Mouse (Mus musculus): ENCODE results near the gene Galk2.

Gene Galk2

DNA sequence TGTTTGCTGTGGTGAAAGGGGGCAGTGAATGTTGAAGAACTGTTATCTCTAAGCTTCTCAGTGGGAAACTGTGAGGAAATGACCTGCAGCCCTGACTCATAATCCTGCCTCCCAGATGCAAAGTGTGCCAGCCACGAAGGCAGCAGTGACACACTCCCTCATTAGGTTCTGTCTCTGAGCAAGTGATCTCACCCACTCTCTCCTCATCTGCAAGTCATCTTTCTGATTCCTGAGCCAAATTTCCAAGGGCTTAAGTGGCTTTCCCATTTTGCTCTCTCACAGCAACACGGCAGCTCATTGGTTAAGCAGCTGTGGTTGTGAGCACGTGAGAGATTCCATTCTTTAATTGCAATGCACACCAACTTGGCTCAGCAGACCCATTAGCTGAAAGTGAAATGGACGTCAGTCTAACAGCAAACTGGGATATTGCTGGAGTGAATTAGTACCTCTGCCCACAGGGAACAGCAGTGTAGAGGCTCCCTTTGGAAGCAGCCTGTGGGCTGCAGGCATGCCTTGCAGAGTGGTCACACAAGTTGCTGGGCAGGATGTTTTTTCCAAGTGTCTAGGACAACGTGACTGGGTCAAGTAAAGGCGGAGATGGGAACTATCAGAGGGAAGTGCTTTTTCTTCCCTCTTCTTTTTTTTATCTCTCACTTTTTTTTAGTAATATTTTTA, 82.3 kb downstream of the Galk2 start:
- no peak for DNase-seq (ENCODE audit: low spot score in 2 of 2)

DNA sequence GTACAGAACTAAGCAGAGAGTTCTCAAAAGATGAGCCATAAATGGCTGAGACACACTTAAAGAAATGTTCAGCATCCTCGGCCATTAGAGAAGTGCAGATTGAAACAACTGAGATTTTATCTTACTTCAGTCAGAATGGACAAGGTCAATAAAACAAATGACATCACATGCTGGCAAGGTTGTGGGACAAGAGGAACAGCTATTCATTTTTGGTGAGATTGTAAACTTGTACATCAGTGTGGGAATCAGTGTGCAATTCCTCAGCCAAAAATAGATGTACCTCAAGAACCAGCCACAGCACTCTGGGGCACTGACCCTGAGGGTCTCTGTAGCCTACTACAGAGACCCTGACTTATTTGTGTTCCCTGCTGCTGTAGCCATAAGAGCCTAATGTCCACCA, 84.4 kb downstream of the Galk2 start:
- DNase-seq (ENCODE audit: low spot score in 2 of 2) = no peak

DNA sequence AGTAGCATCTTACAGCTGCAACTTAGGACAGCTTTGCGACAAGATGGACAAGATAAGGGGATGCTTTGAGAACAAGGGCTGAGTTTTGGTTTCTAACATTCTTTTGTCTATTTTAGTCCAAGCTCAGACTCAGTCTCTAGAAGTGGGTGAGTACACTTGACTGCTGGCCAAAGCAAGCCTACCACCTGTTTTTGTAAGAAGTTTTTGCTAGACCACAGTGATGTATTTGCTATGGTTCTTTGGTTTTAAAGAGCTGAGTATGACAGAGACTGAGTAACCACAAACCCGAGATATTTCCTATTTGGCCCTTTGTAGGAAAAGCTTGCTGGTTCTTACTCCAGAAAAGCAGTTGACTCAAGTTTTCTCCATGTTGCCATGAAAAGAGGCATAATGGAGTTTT, 89.3 kb downstream of the Galk2 start:
- DNase-seq (ENCODE audit: low spot score in 2 of 2) = no peak

GRCm38 (mm10) chr2:125968811-125969210, 109.9 kb downstream of the Galk2 start:
- peak in 1 of 2 experiments; percentile 28 for DNase-seq (ENCODE audit: low spot score in 2 of 2)

- DNase-seq (ENCODE audit: low spot score in 2 of 2) = peak in 1 of 2 experiments; percentile 49
Observed at GRCm38 (mm10) chr2:125973207-125973606, 114.3 kb downstream of the Galk2 start.

GRCm38 (mm10) chr2:125975206-125975605, 116.3 kb downstream of the Galk2 start:
- peak in 1 of 2 experiments; percentile 51 for DNase-seq (ENCODE audit: low spot score in 2 of 2)

DNA sequence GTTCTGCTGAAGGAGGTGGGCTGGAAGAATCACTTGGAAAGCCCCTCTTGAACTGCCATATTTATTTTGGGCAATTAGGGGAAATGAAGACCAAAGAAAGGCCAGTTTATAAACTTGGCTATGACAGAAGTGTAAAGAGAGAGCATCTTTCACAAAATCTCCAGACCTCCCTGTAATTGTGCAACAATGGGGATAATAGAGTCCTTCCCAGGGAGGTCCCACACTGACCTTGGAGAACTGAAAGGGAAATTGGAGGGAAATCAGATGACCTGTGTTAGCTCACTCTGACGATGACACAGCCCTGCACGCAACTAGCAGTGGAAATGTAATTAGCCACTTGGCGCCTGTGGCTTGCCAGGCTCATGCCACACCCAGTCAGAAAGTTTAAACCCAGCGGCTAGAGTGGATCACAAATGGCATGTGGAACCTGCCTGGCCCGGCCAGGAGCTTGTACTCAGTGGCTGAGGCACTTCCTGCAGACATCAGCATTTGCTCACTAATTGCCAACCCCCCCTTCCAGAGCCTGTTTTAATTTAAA, 117.0 kb downstream of the Galk2 start:
- DNase-seq (ENCODE audit: low spot score in 2 of 2) = peak in 1 of 2 experiments; percentile 39

GRCm38 (mm10) chr2:126002291-126002690, 143.4 kb downstream of the Galk2 start:
- no peak for DNase-seq (ENCODE audit: low spot score in 2 of 2)

GRCm38 (mm10) chr2:126006088-126006487, 147.2 kb downstream of the Galk2 start:
- peak; percentile 16 to 66 for DNase-seq (ENCODE audit: low spot score in 2 of 2)

GRCm38 (mm10) chr2:126006742-126007141, 147.8 kb downstream of the Galk2 start:
- DNase-seq (ENCODE audit: low spot score in 2 of 2) = no peak

DNA sequence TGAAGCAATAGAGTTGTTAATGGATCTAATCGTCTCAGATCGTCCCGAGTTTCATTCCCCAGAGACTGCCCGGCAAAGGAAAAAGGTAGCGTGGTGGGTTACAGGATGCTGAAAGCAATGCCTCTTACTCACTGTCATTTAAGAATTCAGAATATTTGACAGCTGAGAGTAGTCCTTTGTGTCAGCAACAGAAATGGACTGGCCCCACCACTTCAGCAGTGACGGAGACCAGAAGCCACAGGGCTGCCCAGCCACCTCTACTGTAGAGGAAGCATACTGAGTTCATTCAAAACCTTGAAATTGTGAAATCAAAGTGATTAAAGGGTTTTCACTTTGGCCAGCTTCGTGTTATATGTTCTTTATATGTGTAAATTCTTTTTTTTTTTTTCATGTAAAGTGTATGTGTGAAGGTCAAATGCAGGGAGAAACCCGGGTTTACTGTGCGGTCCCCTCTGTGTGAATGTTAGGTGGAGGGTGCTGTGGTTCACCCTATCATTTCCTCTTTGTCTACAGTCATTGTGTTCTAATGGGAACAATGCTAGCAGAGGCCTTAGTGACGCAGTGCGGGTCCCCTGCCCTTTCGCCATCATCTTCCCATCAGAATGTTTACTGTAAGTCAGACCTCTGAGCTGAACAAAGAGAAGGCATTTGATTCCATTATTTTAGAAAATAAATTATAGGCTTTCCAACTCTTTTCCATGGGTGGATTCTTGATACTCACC, 156.2 kb downstream of the Galk2 start:
- no peak for DNase-seq (ENCODE audit: low spot score in 2 of 2)

DNA sequence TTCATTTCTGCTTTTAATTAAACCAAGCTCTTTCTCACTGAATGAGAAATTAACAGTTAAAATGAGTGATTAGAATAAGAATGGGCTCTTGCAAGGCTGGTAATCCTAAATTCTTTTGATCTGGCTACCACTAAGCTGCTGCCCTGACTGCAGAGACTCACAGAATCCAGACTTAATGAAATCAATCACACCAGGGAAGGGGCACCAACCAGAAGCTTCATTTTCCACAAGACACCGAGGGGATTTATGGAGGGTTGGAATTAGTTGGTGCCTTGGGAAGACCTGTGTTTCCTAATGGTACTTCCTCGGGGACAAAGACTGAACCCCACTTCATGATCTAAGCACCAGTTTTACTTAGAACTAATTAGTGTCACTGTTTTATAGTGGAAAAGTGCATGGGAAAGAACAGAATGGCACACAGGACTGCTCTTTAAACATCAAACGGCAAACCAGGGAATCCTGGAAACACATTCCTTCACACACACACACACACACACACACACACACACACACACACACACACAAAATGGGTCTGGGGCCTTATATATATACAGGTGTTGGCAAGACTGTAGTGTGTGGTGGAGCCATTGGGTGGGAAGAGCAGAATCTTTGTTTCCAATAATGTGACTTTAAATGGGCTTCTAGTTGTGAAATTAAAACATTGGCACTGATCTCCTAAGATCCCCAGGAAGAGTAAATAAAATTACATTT, 157.0 kb downstream of the Galk2 start:
- no peak for DNase-seq (ENCODE audit: low spot score in 2 of 2)

- DNase-seq (ENCODE audit: low spot score in 2 of 2) = no peak
Observed at GRCm38 (mm10) chr2:126031186-126031900, 172.4 kb downstream of the Galk2 start.

DNA sequence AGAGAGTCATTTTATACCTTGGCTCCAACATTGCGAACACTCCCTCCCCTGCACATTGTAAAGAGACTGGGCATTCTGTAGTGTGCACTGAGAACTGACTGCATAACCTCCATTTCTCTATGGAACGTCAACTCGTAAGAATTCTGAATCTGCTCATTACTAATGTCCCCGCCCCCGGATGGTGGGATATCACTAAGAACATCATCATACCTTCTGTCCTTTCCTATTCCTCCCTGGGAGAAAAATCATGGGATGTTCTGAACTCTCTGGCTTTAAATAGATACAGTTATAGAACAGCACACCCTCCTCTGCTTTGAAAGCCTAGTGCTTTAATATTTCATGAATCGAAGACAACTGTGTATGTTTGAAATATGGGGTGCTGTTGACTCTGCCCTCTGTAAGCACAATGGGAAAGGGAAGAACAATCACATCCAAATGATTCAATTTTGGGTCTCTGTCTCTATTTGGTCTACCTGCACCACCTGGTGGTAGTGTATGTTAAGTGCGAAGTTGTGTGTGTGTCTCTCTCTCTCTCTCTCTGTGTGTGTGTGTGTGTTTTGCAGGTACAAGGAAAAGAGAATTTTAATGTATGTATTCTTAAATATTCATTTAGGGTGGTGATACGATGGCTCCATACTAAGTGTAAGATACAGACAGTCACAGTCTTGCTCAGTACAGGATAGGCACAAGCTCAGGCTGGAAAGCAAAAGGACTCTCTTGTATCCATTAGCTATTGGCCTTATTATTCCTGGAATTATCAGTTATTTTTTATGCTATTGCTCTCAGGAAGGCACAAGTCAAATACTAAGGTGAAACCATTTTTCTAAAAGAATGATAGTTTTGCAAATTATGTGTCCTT, 174.4 kb downstream of the Galk2 start:
- no peak for DNase-seq (ENCODE audit: low spot score in 2 of 2)

Measured in spleen, postnatal 4 days (tissue).